In genomic region chr2:72655864-72656263, GRCm38 (mm10) we compare ENCODE assay signal across 16 mouse cellular contexts.
DNase-seq lines count a peak whose midpoint lies in the region; ATAC-seq and TF ChIP-seq lines count a peak whose summit lies in the region.
"Had no signal": no experiment of that assay in that cellular context is flagged by ENCODE, and none has a peak within 500 bp of the region (broad histone marks: within the 10 kb centered on the region; RNA-seq: fewer than 3 reads in every experiment).

No protein-coding gene starts in this region.

- peak; percentile 34; the same call in 1 of the 2 replicates for TF ChIP-seq CTCF in cerebellum, adult 2 months (IDR thresholded peaks at IDR 0.05; ENCODE audit: borderline replicate concordance, insufficient read depth, low read depth, low read length)
- TF ChIP-seq CTCF in hindbrain, postnatal 0 days (IDR thresholded peaks at IDR 0.05; ENCODE audit: low read depth) = peak; percentile 22; the same call in 1 of the 2 replicates
- TF ChIP-seq CTCF in liver, postnatal 0 days (IDR thresholded peaks at IDR 0.05; ENCODE audit: low read depth) = peak; percentile 34; the same call in 1 of the 2 replicates

- no peak overlapping the region for H3K27ac ChIP-seq in cerebellum, adult 2 months (ENCODE audit: insufficient read depth, low read length)
- H3K27ac ChIP-seq in hindbrain, postnatal 0 days = no peak overlapping the region
- H3K27ac ChIP-seq in hindbrain, embryonic 10.5 days = no peak overlapping the region
- no peak overlapping the region for H3K27ac ChIP-seq in liver, postnatal 0 days (ENCODE audit: low read depth)
- H3K27ac ChIP-seq in liver, embryonic 11.5 days (ENCODE audit: low read depth, low read length) = no peak overlapping the region
- H3K27ac ChIP-seq: embryonic facial prominence, embryonic 12.5 days; forebrain, embryonic 10.5 days; liver, embryonic 15.5 days had no signal

- no peaks in the 10 kb centered on the region for H3K4me1 ChIP-seq in cerebellum, adult 2 months (ENCODE audit: control insufficient read depth, insufficient read depth, low read length)
- H3K4me1 ChIP-seq in hindbrain, postnatal 0 days (ENCODE audit: insufficient read depth, low read length) = no peaks in the 10 kb centered on the region
- H3K4me1 ChIP-seq in hindbrain, embryonic 10.5 days (replicated peaks) = peaks cover 4% of the 10 kb centered on the region; the same call in 1 of the 2 replicates
- H3K4me1 ChIP-seq in liver, postnatal 0 days (ENCODE audit: insufficient read depth) = no peaks in the 10 kb centered on the region
- H3K4me1 ChIP-seq in liver, embryonic 11.5 days (replicated peaks; ENCODE audit: control insufficient read depth, insufficient read depth, low read length) = no peaks in the 10 kb centered on the region
- H3K4me1 ChIP-seq: embryonic facial prominence, embryonic 12.5 days; liver, embryonic 15.5 days had no signal

- no peak overlapping the region for H3K4me2 ChIP-seq in hindbrain, postnatal 0 days (ENCODE audit: low read depth, low read length)
- H3K4me2 ChIP-seq in liver, postnatal 0 days (ENCODE audit: low read depth, low read length) = no peak overlapping the region
- no peak overlapping the region for H3K4me2 ChIP-seq in liver, embryonic 11.5 days
- H3K4me2 ChIP-seq: embryonic facial prominence, embryonic 12.5 days; liver, embryonic 15.5 days had no signal

- H3K36me3 ChIP-seq in hindbrain, postnatal 0 days (ENCODE audit: insufficient read depth, low read length) = no peaks in the 10 kb centered on the region
- no peaks in the 10 kb centered on the region for H3K36me3 ChIP-seq in hindbrain, embryonic 10.5 days
- no peaks in the 10 kb centered on the region for H3K36me3 ChIP-seq in liver, postnatal 0 days (replicated peaks; ENCODE audit: insufficient read depth, low read length)
- no peaks in the 10 kb centered on the region for H3K36me3 ChIP-seq in liver, embryonic 11.5 days (ENCODE audit: control insufficient read depth, insufficient read depth, low read length)
- H3K36me3 ChIP-seq: embryonic facial prominence, embryonic 12.5 days; forebrain, embryonic 10.5 days; liver, embryonic 15.5 days had no signal

- H3K9me3 ChIP-seq in hindbrain, postnatal 0 days (ENCODE audit: low read length) = no peaks in the 10 kb centered on the region
- H3K9me3 ChIP-seq in hindbrain, embryonic 10.5 days = no peaks in the 10 kb centered on the region
- H3K9me3 ChIP-seq in liver, postnatal 0 days (ENCODE audit: low read length) = no peaks in the 10 kb centered on the region
- H3K9me3 ChIP-seq in liver, embryonic 11.5 days (ENCODE audit: control insufficient read depth, low read length) = no peaks in the 10 kb centered on the region
- H3K9me3 ChIP-seq: embryonic facial prominence, embryonic 12.5 days; forebrain, embryonic 10.5 days; liver, embryonic 15.5 days had no signal

- no peak for TF ChIP-seq POLR2A in cerebellum, adult 2 months (IDR thresholded peaks at IDR 0.05; ENCODE audit: borderline replicate concordance, insufficient read depth, low read length)

- ATAC-seq in hindbrain, postnatal 0 days = no peak
- no peak for ATAC-seq in liver, postnatal 0 days
- no peak for ATAC-seq in liver, embryonic 11.5 days (replicated peaks; ENCODE audit: low FRiP score)
- ATAC-seq: hindbrain, embryonic 16.5 days had no signal

- DNase-seq in cerebellum, adult 2 months = no peak
- DNase-seq in cerebellum, adult 11-12 months = no peak
- no peak for DNase-seq in hindbrain, postnatal 0 days (ENCODE audit: low spot score)
- DNase-seq in hindbrain, embryonic 10.5 days (ENCODE audit: low spot score) = no peak
- DNase-seq in liver, postnatal 0 days = peak; percentile 20
- DNase-seq in liver, embryonic 11.5 days (ENCODE audit: low spot score) = no peak
- DNase-seq in NIH3T3 (ENCODE audit: low read depth) = peak; percentile 4
- DNase-seq in thymus, postnatal 4 days = no peak
- DNase-seq: cerebellum, adult 8-10 months; right cerebral cortex, postnatal 25 days; thymus, postnatal 36 days had no signal

- WGBS in cerebellum, adult 2 months = 64% methylated on average over 9 of the region's 9 CpGs
- WGBS in hindbrain, postnatal 0 days = 76% methylated on average over 9 of the region's 9 CpGs
- 77% methylated on average over 9 of the region's 9 CpGs for WGBS in hindbrain, embryonic 10.5 days
- 73% methylated on average over 9 of the region's 9 CpGs for WGBS in liver, postnatal 0 days (ENCODE audit: insufficient replicate concordance)
- 72% methylated on average over 9 of the region's 9 CpGs for WGBS in liver, embryonic 11.5 days

- TF ChIP-seq EP300 in liver, postnatal 0 days (IDR thresholded peaks at IDR 0.05; ENCODE audit: low read depth) = no peak

- H3K9ac ChIP-seq in hindbrain, postnatal 0 days (replicated peaks; ENCODE audit: low read length) = no peak overlapping the region
- H3K9ac ChIP-seq in liver, postnatal 0 days (replicated peaks) = no peak overlapping the region
- H3K9ac ChIP-seq in liver, embryonic 11.5 days (ENCODE audit: low read depth, low read length) = no peak overlapping the region
- H3K9ac ChIP-seq: embryonic facial prominence, embryonic 12.5 days; liver, embryonic 15.5 days had no signal

- H3K27me3 ChIP-seq in cerebellum, adult 2 months (ENCODE audit: control insufficient read depth, insufficient read depth, low read length) = no peaks in the 10 kb centered on the region
- no peaks in the 10 kb centered on the region for H3K27me3 ChIP-seq in hindbrain, postnatal 0 days (ENCODE audit: insufficient read depth, low read length)
- no peaks in the 10 kb centered on the region for H3K27me3 ChIP-seq in hindbrain, embryonic 10.5 days (ENCODE audit: insufficient read depth, poor library complexity, severe bottlenecking)
- H3K27me3 ChIP-seq in liver, postnatal 0 days (ENCODE audit: insufficient read depth, low read length) = no peaks in the 10 kb centered on the region
- H3K27me3 ChIP-seq in liver, embryonic 11.5 days (replicated peaks; ENCODE audit: control insufficient read depth, insufficient read depth, low read length) = no peaks in the 10 kb centered on the region
- H3K27me3 ChIP-seq: embryonic facial prominence, embryonic 12.5 days; liver, embryonic 15.5 days had no signal

- no peak overlapping the region for H3K4me3 ChIP-seq in cerebellum, adult 2 months (replicated peaks; ENCODE audit: insufficient read depth, low read depth, low read length)
- H3K4me3 ChIP-seq in hindbrain, postnatal 0 days (ENCODE audit: low read length) = no peak overlapping the region
- no peak overlapping the region for H3K4me3 ChIP-seq in hindbrain, embryonic 10.5 days
- H3K4me3 ChIP-seq in liver, postnatal 0 days (ENCODE audit: low read depth, low read length) = no peak overlapping the region
- H3K4me3 ChIP-seq in liver, embryonic 11.5 days (ENCODE audit: low read depth, low read length) = no peak overlapping the region
- H3K4me3 ChIP-seq: embryonic facial prominence, embryonic 12.5 days; forebrain, embryonic 10.5 days; liver, embryonic 15.5 days; myocyte had no signal

Comparison
In these comparisons a context has a peak if more than half of its experiments do, and no peak if none do; other contexts are left out.
1. DNase-seq: peak in liver, postnatal 0 days (single experiment) and NIH3T3 (single experiment); none in cerebellum, adult 2 months (0 of 2), cerebellum, adult 11-12 months (single experiment), hindbrain, postnatal 0 days (single experiment), hindbrain, embryonic 10.5 days (single experiment), liver, embryonic 11.5 days (single experiment) and thymus, postnatal 4 days (single experiment).
2. Peak in every context shown above with its lines, with median percentiles within 50 percentile points of each other: CTCF ChIP-seq.